Mouse (Mus musculus): ENCODE results near the gene Kcnj8.

Gene Kcnj8

DNA sequence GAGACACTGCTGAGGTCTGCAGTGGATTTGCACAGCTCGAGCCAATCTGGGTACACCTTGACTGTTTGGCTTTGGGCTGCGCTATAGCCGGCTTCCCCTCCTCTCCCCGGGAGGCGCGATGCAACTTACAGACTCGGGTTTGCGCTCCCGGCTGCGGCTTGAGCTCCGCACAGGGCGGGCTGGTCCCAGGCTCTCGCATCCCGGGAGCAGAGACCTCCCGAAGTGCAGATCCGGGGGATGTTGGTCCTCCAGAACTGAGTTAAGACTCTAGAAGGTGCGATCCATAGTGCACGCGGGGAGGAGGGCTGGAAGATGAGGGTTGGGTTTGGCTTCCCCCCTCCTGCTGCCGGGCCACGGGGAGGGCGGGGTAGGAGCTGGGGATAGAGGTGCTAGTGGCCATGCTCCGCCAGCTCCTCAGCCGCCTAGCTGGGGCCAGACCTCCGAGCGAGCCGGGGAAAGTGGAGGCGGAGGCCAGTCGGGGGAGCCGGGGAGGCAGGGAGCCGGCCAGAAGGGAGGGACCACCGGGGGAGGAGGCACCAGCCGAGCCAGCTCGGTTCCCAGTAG lies at the start of gene Kcnj8:
TSS of gene Kcnj8 (minus strand) at position 560 of the 564 bp plus-strand sequence.
- peak; percentile 36 for DNase-seq

DNA sequence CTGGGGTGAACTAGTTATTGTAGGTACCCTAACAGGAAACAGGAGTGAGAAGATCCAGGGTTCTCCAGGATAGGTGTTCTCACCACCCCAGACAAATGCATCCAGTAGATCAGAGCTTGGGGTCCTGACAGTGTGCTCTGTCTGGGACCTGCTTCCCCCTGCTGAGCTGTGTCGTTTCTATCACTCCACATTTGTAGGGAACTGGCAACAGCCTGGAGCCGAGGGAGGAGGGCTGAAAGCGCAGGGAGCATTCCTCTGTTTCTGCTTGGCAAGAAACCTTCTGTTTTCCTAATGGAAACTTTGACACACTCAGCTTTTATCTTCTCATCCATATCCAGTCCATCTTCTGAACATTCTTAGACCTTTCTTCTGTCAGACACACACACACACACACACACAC lies 45.2 kb upstream of the Kcnj8 start:
- DNase-seq: no peak

DNA sequence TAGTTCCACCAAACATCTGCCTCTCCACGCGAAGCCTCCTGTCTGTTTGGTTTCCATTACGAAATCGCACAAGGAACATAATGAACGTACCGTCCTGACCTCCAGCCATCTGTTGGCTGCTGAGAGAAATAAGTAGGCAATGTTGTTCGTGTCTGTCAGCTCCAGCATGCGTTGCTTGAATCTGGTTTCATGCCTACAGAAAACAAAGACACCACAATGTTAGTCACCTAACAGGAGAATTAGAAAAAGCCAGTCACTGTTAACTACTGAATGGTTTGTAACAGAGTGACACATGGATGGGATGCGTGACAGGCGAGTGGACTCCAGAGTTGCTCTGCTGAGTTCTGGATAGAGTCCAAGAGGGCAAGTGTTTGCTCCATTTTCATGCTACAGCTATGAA lies 42.9 kb upstream of the Kcnj8 start:
- no peak for DNase-seq

DNA sequence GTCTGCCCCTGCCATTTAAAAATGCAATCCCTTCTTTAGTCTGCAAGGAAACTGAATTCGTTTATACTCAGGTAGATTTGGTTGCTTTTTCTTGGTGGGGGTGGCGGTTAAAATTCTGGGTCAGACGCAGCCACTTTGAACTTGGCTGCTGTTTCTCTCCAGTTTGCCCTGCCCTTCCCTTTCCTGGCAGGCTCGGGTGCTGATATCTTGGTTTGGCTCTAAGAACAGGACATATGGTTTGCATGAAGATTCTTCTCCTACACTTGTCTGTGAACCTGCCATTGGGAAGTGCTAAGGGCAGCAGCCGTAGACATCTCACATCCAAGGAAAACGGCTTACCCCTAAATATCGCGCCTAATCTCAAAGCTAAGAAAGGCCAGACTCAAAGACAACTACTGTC lies 41.0 kb upstream of the Kcnj8 start:
- no peak for DNase-seq

DNA sequence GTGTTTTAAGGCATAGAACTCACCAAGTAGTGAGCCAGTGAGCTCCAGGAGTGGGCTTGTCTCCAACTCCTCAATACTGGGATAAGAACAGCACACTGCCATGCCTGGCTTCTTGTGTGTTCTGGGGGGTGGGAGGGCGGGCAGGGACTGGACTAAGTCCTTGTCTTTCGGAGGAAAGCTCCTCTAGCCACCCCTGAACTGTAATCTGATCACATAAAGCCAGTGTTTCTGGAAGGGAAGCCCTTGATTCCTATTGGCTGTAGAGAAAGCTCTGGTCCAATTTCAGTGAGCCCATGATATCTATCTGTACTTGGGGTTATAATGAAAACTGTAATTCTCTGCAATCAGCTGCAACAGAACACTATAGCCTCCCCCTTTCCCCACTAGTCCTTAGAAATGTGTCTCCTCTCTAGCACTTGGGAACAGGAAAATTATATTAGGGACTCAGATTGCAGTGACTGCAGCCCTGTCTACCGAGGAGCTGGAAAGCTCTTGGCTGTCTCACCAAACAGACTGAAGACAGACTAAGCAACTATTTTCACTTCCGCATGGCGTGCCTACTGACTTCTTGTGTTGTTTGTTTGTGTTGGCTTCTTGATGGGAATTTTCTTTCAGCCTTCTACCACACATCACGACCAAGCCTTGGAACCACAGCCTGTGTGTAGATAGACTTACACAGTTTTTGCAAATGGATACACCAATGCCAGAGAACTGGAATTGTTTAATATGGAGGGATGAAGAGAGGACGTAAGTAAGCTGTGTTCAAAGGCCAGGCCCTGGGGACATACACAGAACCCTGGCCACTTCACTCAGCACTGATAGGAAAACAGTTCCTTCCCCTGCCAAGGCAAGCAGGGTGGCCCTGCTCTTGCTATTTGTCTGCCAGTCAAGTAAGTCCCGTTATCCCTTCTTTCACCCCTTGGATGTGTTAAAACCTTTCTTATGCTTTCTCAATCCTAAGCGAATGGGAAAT lies 38.3 kb upstream of the Kcnj8 start:
- no peak for DNase-seq

DNA sequence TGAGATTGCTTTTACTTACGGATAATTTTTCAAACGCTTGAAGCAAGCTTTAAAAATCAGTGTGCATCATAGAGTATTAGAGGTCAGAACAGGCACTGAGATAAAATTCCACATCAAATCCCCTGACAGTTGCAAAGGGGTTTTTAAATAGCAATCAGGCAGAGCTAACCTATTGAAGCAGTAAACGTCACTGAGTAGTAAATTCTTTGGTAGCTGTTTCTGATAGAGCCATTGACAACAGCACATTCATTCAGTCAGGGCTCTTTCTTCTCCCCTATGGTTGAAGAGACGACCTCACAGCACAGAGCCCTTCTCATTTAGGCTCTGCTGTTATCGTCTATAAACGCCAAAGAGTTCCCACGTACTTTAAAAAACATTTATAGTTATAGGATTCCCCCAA lies 35.7 kb upstream of the Kcnj8 start:
- DNase-seq: no peak

DNA sequence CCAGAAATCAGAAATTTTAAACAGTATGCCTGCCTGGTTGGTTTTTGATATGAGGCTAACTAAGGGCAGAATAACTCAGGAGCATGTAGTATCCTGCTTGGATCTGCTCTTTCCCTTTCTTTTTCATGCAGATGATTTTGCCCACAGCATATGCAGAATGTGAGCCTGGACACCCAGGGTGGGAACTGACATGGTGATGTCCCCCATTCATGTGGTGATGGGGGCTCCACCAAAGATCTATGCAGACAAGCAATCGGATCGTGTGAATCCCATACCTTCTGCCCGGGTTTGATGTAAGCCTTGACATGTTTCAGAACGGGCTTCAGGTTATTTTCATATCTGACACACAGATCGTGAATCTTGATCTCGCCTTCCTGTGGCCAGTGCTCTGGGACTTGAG lies 31.4 kb upstream of the Kcnj8 start:
- DNase-seq: no peak

DNA sequence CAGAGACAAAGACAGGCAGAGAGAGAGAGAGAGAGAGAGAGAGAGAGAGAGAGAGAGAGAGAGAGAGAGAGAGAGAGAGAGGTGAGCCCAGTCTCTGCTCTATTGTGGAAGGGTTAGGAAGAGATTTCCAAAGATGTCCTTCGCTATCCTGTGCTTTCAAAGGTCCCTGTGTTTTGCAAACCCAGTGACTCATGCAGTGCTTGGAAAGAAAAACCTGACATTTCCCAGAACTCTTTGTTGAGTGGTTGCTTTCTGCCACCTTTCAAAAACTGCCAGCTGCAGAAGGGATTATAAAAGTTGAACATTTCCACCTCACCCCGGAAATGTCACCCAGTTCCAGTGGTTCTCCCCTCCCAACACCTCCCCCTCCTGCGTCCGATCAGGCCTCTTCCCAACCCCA lies 7.4 kb upstream of the Kcnj8 start:
- DNase-seq: no peak

DNA sequence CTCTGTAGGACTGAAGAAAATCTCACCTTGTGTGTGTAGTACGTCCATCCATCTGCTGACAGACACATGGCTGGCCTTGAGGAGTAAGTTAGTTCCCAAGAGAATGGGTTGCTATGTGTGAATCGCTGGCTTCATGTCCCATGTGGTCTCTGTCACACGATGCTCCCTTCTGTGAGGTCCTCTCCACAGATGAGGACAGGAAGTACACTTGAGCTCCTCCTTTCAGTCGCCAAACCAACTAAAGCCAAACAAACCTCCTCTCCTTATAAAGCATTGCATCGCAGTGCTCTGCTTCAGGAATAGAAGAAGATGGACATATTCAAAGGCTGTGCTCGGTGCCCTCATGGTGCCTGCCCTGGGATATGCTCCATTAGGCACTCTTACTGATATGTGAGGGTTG lies 6.4 kb upstream of the Kcnj8 start:
- DNase-seq: no peak

DNA sequence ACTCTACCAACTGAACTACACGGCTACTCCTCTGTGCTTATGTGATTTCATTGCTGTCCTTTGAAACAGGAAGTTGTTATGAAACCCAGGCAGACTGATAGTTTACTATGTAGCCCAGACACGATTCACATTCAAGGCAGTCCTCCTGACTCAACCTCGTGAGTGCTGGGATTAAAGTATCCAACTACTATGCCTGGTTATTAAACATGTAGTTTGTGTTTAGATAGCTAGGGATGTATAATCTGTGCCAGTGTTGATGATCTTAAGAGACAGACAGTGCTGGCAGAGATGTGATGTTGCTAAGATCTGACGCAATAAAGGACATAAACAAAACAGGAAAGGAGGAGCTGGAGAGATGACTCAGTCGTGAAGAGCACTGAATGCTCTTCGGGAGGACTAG lies 1.5 kb upstream of the Kcnj8 start:
- no peak for DNase-seq

DNA sequence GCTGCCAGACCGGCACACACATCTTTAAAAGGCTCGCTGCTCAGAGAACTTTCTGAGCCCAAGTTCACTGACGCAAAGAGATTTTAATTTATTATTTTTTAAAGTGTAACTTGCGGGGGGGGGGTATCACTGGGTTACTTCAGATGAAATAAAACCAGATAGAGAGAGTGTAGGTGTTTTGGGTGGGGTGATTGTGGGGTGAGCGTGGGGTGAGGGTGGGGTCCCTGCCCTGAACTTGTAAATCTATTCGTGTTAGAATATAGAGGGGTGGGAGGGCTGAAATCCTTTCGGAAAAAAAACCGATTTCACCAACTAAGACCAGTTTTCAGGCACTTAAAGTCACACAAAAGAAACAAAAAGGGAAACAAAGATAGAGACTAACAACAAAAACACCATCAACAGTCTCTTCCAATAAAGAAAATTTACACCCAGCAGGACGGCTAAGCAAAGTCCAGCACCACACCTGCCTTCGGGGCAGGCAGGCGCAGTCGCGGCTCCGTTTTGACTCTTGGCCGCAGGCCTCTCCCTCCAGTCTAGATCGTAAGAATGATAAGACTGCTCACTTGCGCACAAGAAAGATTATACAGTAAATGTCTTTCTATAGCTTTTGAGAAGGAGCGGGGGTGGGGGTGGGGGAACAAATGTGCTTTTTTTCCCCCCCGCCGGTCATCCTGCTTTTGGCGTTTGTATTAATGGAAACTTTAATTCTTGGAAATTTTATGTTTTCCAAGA lies 381 bp upstream of the Kcnj8 start:
- no peak for DNase-seq

DNA sequence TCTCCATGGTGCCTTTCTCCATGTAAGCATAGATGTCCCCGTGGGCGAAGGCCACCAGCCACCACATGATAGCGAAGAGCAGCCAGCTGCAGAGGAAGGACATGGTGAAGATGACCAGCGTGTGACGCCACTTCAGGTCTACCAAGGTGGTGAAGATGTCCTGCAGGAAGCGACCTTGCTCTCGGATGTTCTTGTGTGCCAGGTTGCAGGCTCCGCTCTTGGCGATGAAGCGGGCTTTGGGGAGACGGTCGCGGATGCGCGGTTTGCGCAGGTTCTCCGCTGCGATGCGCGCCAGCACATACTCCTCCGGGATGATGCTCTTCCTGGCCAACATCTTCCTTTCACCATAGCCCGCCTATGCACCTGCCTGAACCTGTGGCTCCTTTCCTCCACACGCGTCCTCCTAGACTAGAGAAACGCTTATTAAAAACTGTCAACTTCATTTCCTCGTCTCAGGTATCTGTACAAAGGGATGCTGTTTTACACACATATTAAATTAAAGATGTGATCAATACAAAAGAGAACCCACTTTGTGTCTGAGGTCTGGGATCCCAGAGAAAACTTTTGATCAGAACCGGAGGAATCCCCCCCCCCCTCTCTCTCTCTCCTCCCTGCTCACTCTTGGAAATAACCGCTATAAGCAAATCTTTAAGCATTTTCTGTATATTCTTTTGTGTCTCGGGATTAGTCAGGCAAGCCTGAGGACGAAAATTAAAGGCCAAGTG lies 1.2 kb downstream of the Kcnj8 start:
- peak; percentile 19 for DNase-seq

DNA sequence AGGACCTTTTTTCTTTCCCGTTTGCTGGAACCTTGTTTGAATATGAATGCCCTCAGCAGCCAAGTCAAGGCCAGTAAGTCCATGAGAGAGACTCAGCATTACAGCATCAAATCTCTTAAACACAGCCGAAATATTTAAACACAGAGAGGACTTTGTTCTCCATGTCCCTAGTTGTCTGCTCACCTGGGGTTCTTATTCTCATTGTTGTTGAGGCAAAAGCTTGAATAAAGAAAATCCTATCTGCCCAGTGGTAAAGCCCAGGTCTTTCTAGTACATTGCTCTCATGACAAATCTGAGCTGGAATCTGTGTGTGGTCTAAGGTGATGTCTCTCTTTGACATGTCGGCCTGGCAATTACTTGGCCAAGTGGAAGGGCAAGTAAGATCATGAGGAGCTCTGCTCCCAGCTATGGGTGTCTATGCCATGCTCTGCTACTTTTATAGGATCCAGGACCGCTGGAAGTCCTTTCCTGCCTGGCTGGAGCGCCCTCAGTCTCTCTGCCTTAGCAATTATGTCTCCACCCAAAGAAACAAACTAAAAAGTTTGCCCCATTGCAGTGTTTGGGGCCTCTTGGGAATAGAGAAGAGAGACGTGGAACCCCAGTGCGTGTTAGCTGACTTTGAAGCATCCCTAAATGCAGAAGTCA lies 2.6 kb downstream of the Kcnj8 start:
- no peak for DNase-seq

DNA sequence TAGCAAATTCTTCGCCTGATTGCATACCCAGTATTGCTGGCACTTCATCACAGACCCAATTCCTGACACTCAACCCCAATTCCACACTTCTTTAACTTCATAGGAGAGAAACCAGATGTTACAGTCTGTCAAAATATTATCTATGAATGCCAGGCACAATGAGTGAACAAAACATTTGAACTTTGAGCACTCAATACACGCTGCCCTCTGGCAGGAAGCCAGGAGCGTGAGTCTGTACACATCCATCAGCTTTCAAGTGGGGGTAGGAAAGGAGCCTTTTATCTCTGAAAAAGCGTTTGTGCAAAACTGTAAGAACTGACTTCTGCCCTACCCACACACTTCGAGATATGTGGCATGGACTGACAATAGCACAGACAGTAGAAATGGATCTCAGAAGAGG lies 4.0 kb downstream of the Kcnj8 start:
- no peak for DNase-seq

DNA sequence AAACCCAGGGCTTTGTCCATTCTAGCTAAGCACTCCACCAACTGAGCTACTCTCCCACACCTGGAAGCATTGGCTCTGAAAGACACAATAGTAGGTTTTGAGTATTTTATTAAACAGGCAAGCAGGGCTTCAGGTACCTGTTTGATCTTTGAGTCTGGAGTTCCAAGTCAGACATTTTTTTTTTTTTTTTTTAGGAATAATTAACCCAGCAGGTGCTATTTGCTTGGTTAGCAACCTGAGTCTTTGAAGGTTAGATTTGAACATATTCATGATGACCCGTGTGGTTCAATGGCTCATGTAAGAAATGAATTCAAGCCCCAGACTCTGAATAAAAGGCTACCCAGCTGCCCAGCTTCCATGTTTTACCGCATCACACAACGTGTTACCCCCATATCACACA lies 6.7 kb downstream of the Kcnj8 start:
- no peak for DNase-seq

DNA sequence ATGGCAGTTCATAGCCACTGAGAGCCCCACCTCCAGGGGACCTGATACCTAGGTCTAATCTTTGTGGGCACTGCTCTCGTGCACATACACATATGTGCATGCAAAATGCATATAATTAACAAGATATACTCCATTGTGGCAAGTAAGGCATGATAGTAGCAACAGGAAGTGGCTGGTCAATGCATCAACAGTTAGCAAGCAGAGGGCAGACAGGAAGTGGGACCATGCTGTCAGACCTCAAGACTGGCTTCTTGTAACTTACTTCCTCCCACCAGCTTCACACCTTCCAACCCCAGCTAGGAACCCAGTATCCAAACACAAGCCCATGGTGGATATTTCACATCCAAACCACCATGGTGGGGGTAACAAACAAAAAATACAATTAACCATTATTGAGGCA lies 10.3 kb downstream of the Kcnj8 start:
- DNase-seq: no peak

DNA sequence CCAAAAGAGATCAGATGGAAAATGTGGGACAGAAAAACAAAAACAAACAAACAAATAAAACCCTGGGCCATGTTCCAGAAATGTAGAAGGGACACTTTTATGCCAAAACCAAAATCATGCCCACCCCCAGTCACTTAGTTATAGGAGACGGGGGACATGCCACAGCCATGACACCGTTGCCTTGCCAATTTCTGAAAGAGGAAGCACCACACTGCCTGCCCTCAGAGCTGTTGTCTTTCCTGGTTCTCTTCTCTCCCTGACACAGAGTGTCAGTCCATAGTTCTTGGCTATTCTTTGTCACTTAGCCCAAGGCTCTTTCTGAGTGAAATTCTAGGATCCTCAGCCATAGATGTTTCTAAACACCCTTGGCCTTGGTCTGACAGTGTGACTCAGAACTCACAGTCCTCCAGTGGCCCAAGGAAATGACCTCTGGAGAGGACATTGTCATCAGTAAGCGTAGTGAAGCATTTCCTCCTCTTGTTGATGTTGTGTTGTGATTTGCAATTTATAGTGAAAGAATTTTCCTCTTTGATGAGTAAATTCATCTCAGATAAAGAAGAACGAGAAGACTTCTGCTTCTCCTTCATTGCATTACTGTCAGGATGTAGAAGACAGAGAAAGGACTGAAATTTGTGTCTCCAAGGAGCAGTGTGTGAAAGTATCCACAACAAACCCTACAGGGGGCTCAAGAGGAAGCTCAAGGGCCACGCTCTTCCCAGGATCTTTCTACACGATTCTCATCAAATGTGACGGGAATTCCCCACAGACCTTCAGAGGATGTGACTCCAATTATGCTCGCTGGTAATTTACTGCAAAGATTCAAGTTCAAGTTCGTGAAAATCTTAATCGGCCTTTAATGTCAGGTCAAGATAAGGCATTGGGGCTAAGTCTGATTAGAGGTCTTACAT lies 12.4 kb downstream of the Kcnj8 start:
- DNase-seq: no peak

DNA sequence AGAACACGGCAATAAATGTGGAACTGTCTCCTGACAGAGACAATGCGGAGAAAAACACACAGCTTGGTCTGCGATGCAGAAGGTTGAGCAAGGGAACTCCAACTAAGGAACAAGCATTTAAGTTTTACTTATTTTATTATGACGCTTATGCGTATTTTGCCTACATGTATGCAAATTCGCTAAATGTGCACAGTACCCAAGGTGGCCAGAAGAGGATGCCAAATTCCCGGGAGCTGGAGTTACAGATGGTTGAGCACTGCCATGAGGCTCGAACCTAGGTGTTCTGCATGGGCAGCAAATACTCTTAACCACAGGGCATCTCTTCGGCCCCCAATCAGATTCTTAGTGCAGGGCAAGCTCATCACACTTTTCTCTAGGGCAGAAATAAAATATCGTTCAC lies 13.3 kb downstream of the Kcnj8 start:
- no peak for DNase-seq

DNA sequence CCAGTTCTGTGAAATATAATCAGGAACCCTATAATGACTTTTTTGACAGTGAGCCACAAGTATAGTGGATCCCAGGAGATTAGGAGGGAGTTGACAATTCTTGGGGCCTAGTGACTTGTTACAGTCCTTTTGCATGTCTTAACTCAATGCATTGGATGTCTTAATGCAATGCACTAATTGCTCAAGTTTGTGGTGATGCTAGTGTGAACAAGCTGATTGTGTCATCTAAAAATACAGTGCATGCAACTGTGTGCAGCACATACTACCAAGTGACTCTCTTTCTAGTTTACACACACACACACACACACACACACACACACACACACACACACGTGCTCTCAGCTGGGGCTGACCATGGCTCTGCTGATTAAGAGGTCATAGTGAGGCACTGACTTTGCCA lies 15.4 kb downstream of the Kcnj8 start:
- DNase-seq: no peak

DNA sequence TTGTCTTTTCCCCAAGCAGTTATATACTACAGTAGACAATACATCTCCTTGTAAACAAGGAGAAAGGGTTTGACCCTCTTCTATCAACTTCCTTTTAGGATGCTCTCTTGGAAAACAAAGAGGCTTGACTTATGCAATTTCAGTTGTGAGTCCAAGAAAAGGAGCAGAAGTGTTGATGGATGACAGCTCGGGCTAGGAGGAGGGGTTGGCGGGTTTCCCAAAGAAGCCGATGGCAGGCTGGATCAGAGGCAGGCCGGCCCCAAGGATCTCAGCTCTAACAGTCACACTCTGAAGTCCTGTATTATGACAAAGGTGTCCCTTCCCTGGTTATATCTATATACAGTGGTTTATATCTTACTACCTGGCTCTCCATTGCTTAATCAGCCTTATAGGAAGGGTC lies 19.9 kb downstream of the Kcnj8 start:
- no peak for DNase-seq

DNA sequence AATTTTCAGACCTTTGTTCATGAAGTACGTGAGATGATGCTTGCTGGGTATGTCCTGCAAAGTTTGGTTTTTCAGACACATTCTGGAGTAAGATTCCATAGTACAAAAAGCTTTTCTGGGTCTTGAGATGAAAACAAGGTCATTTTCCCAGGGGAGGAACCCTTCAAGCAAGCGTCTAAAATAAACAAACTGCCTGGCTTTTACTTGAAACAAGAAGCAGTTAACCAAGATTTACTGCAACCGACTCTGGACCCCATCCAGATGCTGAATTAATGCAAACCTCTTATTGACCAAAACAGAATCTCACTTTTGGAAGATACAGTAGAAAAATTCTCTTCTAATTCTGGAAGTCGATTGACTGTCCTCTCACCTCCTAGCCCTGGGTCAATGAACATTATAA lies 20.5 kb downstream of the Kcnj8 start:
- DNase-seq: no peak

DNA sequence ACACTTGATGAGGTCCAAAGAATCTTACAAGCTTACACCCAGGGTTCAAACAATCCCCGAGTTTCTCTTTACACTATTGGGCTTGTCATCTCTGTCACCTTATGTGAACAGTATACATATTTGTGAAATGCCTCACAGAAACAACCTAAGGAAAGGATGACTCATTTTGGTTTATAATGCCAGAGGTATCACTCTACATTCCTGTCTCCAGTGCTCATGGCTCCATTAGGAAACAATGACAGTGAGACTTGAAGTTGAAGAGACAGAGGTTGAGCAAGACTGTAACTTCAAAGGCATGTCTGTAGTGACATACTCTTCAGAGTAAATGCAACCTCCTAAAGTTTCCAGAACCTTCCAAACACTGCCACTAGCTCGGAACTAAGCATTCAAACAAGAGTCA lies 23.0 kb downstream of the Kcnj8 start:
- DNase-seq: no peak

Data from right cerebral cortex, postnatal 4 days (tissue).